Comparison of ENCODE assay signal across 19 mouse cellular contexts in the genomic region with DNA sequence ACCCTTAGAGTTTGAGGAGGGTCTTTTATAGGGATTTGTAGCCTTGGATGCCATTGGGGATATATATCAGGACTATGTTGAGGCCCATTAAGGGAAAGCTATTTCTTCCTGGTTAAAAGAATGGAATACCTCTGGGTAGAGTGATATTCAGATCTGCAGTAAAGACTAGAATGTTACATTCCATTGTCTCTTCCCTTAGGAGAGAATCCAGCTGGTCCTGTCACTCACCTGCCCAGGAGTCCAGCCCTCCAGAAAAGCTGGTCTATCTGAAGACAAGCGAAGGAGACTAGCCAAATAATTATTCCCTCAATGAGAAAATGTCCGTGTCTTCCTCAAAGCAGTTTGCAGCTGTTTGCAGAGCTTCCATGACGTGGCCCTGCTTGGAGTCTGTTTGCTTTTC.
DNase-seq lines count a peak whose midpoint lies in the region; ATAC-seq and TF ChIP-seq lines count a peak whose summit lies in the region.
"Had no signal": no experiment of that assay in that cellular context is flagged by ENCODE, and none has a peak within 500 bp of the region (broad histone marks: within the 10 kb centered on the region; RNA-seq: fewer than 3 reads in every experiment).

No protein-coding gene starts in this region.

- H3K4me1 ChIP-seq in embryonic facial prominence, embryonic 14.5 days (ENCODE audit: control insufficient read depth, insufficient read depth, low read length) = 0 out of 2 replicates have a peak, but pooled peaks cover 3% of the 10 kb centered on the region
- 0 out of 2 replicates have a peak, but pooled peaks cover 6% of the 10 kb centered on the region for H3K4me1 ChIP-seq in embryonic facial prominence, embryonic 10.5 days
- no peaks in the 10 kb centered on the region for H3K4me1 ChIP-seq in limb, embryonic 13.5 days
- 0 out of 2 replicates have a peak, but pooled peaks cover 3% of the 10 kb centered on the region for H3K4me1 ChIP-seq in limb, embryonic 10.5 days
- H3K4me1 ChIP-seq in forebrain, embryonic 14.5 days (ENCODE audit: control insufficient read depth, insufficient read depth, low read length) = no peaks in the 10 kb centered on the region
- H3K4me1 ChIP-seq: embryonic facial prominence, embryonic 13.5 days; forebrain, embryonic 13.5 days had no signal

- H3K79me3 ChIP-seq in C2C12 (ENCODE audit: low read depth) = no peaks in the 10 kb centered on the region

- H3K4me3 ChIP-seq in embryonic facial prominence, embryonic 14.5 days (ENCODE audit: low read depth, low read length) = no peak overlapping the region
- H3K4me3 ChIP-seq in embryonic facial prominence, embryonic 10.5 days = no peak overlapping the region
- no peak overlapping the region for H3K4me3 ChIP-seq in limb, embryonic 13.5 days
- no peak overlapping the region for H3K4me3 ChIP-seq in limb, embryonic 10.5 days
- no peak overlapping the region for H3K4me3 ChIP-seq in C2C12 (ENCODE audit: insufficient read depth, poor library complexity, severe bottlenecking)
- H3K4me3 ChIP-seq in forebrain, embryonic 14.5 days (ENCODE audit: low read depth, low read length) = no peak overlapping the region
- H3K4me3 ChIP-seq: embryonic facial prominence, embryonic 13.5 days; forebrain, embryonic 13.5 days had no signal

- H3K27ac ChIP-seq in embryonic facial prominence, embryonic 14.5 days (replicated peaks; ENCODE audit: low read depth, low read length) = no peak overlapping the region
- no peak overlapping the region for H3K27ac ChIP-seq in embryonic facial prominence, embryonic 10.5 days (replicated peaks)
- no peak overlapping the region for H3K27ac ChIP-seq in limb, embryonic 13.5 days
- no peak overlapping the region for H3K27ac ChIP-seq in limb, embryonic 10.5 days
- no peak overlapping the region for H3K27ac ChIP-seq in forebrain, embryonic 14.5 days (ENCODE audit: low read depth, low read length)
- H3K27ac ChIP-seq: embryonic facial prominence, embryonic 13.5 days; forebrain, embryonic 13.5 days had no signal

- no peak overlapping the region for H3ac ChIP-seq in C2C12 (ENCODE audit: control insufficient read depth, insufficient read length, low read depth)

- ATAC-seq in embryonic facial prominence, embryonic 14.5 days (ENCODE audit: low read depth) = no peak
- ATAC-seq in limb, embryonic 13.5 days (ENCODE audit: low FRiP score, low read depth) = peak; percentile 24; the same call in 1 of the 2 replicates
- no peak for ATAC-seq in forebrain, embryonic 14.5 days
- ATAC-seq: activated CD4-positive, CD25-positive, alpha-beta regulatory T cell, adult 4 months; forebrain, embryonic 13.5 days; forebrain, embryonic 16.5 days; Patski had no signal

- no peak overlapping the region for H3K9ac ChIP-seq in embryonic facial prominence, embryonic 14.5 days (ENCODE audit: low read depth, low read length)
- H3K9ac ChIP-seq in limb, embryonic 13.5 days = no peak overlapping the region
- no peak overlapping the region for H3K9ac ChIP-seq in forebrain, embryonic 14.5 days (ENCODE audit: low read length)
- H3K9ac ChIP-seq: embryonic facial prominence, embryonic 13.5 days; forebrain, embryonic 13.5 days had no signal

- no peaks in the 10 kb centered on the region for H3K79me2 ChIP-seq in C2C12 (ENCODE audit: control insufficient read depth, insufficient read depth)

- 48% methylated on average over 3 of the region's 3 CpGs for WGBS in embryonic facial prominence, embryonic 14.5 days
- 79% methylated on average over 3 of the region's 3 CpGs for WGBS in embryonic facial prominence, embryonic 10.5 days
- 81% methylated on average over 3 of the region's 3 CpGs for WGBS in limb, embryonic 13.5 days
- whole genome bisulfite sequencing in limb, embryonic 10.5 days = 81% methylated on average over 3 of the region's 3 CpGs
- 84% methylated on average over 3 of the region's 3 CpGs for WGBS in forebrain, embryonic 14.5 days

- H3K4me2 ChIP-seq in embryonic facial prominence, embryonic 14.5 days (ENCODE audit: low read depth, low read length) = no peak overlapping the region
- H3K4me2 ChIP-seq in limb, embryonic 13.5 days (replicated peaks) = no peak overlapping the region
- no peak overlapping the region for H3K4me2 ChIP-seq in forebrain, embryonic 14.5 days (ENCODE audit: low read length)
- H3K4me2 ChIP-seq: embryonic facial prominence, embryonic 13.5 days; forebrain, embryonic 13.5 days had no signal

- DNase-seq in embryonic facial prominence, embryonic 14.5 days (ENCODE audit: low spot score) = peak; percentile 55
- DNase-seq in embryonic facial prominence, embryonic 10.5 days (ENCODE audit: low spot score) = no peak
- DNase-seq in limb, embryonic 10.5 days (ENCODE audit: low spot score) = no peak
- DNase-seq in mesoderm, embryonic 11.5 days (ENCODE audit: low read depth, low spot score) = peak; percentile 26
- DNase-seq in kidney, adult 8-10 months = no peak
- no peak for DNase-seq in forebrain, embryonic 14.5 days (ENCODE audit: low spot score)
- DNase-seq: adrenal gland, adult 8-10 months; B cell, adult 2 months; cerebellum, adult 11-12 months; cerebellum, adult 2 months; cerebellum, adult 9-10 months; cerebellum, postnatal 25 days had no signal

- TF ChIP-seq CTCF in C2C12 (IDR thresholded peaks at IDR 0.05; ENCODE audit: control insufficient read depth, insufficient read depth, insufficient read length) = no peak

- H3K27me3 ChIP-seq in embryonic facial prominence, embryonic 14.5 days (replicated peaks; ENCODE audit: control insufficient read depth, insufficient read depth, low read length) = no peaks in the 10 kb centered on the region
- no peaks in the 10 kb centered on the region; the same call in 1 of the 2 replicates for H3K27me3 ChIP-seq in embryonic facial prominence, embryonic 10.5 days (replicated peaks; ENCODE audit: low read depth, poor library complexity, severe bottlenecking)
- no peaks in the 10 kb centered on the region for H3K27me3 ChIP-seq in limb, embryonic 13.5 days
- H3K27me3 ChIP-seq in limb, embryonic 10.5 days (ENCODE audit: low read depth, poor library complexity, severe bottlenecking) = no peaks in the 10 kb centered on the region
- no peaks in the 10 kb centered on the region for H3K27me3 ChIP-seq in C2C12 (ENCODE audit: control insufficient read depth, insufficient read depth, insufficient read length)
- no peaks in the 10 kb centered on the region for H3K27me3 ChIP-seq in forebrain, embryonic 14.5 days (replicated peaks; ENCODE audit: control insufficient read depth, insufficient read depth, low read length)
- H3K27me3 ChIP-seq: embryonic facial prominence, embryonic 13.5 days; forebrain, embryonic 13.5 days; Patski had no signal

- H3K36me3 ChIP-seq in embryonic facial prominence, embryonic 14.5 days (ENCODE audit: control insufficient read depth, insufficient read depth, low read length) = no peaks in the 10 kb centered on the region
- H3K36me3 ChIP-seq in embryonic facial prominence, embryonic 10.5 days (replicated peaks) = no peaks in the 10 kb centered on the region
- H3K36me3 ChIP-seq in limb, embryonic 13.5 days = no peaks in the 10 kb centered on the region
- H3K36me3 ChIP-seq in limb, embryonic 10.5 days = no peaks in the 10 kb centered on the region
- H3K36me3 ChIP-seq in C2C12 (ENCODE audit: control insufficient read depth, insufficient read depth) = no peaks in the 10 kb centered on the region
- no peaks in the 10 kb centered on the region for H3K36me3 ChIP-seq in forebrain, embryonic 14.5 days (ENCODE audit: control insufficient read depth, insufficient read depth, low read length)
- H3K36me3 ChIP-seq: embryonic facial prominence, embryonic 13.5 days had no signal

- H3K9me3 ChIP-seq in embryonic facial prominence, embryonic 14.5 days (ENCODE audit: control insufficient read depth, low read length) = no peaks in the 10 kb centered on the region
- no peaks in the 10 kb centered on the region for H3K9me3 ChIP-seq in embryonic facial prominence, embryonic 10.5 days
- H3K9me3 ChIP-seq in limb, embryonic 13.5 days = no peaks in the 10 kb centered on the region
- no peaks in the 10 kb centered on the region for H3K9me3 ChIP-seq in limb, embryonic 10.5 days (replicated peaks)
- no peaks in the 10 kb centered on the region for H3K9me3 ChIP-seq in forebrain, embryonic 14.5 days (replicated peaks; ENCODE audit: control insufficient read depth, low read length)
- H3K9me3 ChIP-seq: embryonic facial prominence, embryonic 13.5 days; forebrain, embryonic 13.5 days had no signal

TF ChIP-seq in C2C12, 6 proteins besides CTCF, POLR2A, EP300 and RAD21:
- no peak for TF ChIP-seq MYOG (IDR thresholded peaks at IDR 0.05; ENCODE audit: control insufficient read depth, extremely low read depth, insufficient read length)
- TF ChIP-seq MYOD1 (IDR thresholded peaks at IDR 0.05; ENCODE audit: control insufficient read depth, insufficient read length, low read depth) = peak; percentile 14
- no peak for TF ChIP-seq MAX (IDR thresholded peaks at IDR 0.05)

Comparison
In these comparisons a context has a peak if more than half of its experiments do, and no peak if none do; other contexts are left out.
1. DNase-seq: peak in embryonic facial prominence, embryonic 14.5 days (single experiment) and mesoderm, embryonic 11.5 days (single experiment); none in embryonic facial prominence, embryonic 10.5 days (single experiment), limb, embryonic 10.5 days (single experiment), kidney, adult 8-10 months (0 of 2) and forebrain, embryonic 14.5 days (single experiment).